Mouse (Mus musculus): Measurements from ENCODE around the gene Gm3252.
"Not testable (repeated sequence)": the region's sequence is repeated elsewhere in the genome, so short reads cannot be mapped to it uniquely, and the experiment has no call there.

- not testable (repeated sequence) for TF ChIP-seq TAL1 (conservative IDR thresholded peaks at IDR 0.05; ENCODE audit: low read depth, low read length); GATA1 (IDR thresholded peaks at IDR 0.05; ENCODE audit: borderline replicate concordance, low read length); CTCF (IDR thresholded peaks at IDR 0.05; ENCODE audit: low read depth, low read length); POLR2AphosphoS5 (IDR thresholded peaks at IDR 0.05; ENCODE audit: insufficient replicate concordance, low read depth, low read length); GATA2 (IDR thresholded peaks at IDR 0.05; ENCODE audit: borderline replicate concordance, low read depth, low read length)
Observed at GRCm38 (mm10) chr14:4708938-4709337, 17.6 kb upstream of the Gm3252 start, which contains the start of gene Gm7876.
